ENCODE assay signal across 11 mouse cellular contexts in the genomic region with DNA sequence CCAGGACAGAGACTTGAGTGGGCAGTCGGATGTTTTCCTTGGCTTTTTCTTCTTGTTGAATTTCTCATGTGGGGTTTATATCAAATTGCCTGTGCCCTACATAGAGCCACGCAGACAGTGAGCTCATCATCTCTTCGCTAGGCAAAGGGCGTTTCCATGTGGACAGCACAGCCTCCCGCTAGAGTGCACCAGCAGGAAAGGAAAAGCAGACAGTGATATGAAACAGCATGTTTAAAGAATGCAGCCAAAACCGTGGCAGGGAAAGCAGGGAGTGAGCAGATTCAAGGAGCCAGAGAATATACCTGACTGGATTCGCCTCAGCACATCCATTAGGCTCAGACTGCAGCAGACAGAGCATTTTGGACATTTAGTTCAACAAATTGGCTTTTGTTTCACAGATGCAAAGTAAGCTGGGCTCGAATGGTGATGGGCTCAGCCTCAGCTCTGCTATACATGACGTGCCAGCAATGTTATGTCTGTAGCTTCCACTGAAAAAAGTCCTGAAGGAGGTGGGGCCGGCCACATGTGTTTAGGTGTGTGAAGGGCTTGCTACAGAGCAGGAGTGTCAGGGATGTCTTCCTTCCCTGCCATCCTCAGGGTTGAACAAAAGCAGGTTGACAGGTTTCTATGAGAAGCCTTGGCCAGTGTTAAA. TPM values are rescaled to one million over a fixed set of nuclear protein-coding genes. Genes with fewer than 3 reads are reported as not detected.
DNase-seq lines count a peak whose midpoint lies in the region; ATAC-seq lines count a peak whose summit lies in the region.
"Had no signal": no experiment of that assay in that cellular context is flagged by ENCODE, and none has a peak within 500 bp of the region (broad histone marks: within the 10 kb centered on the region; RNA-seq: fewer than 3 reads in every experiment).

No protein-coding gene starts in this region.

- peaks cover 4% of the 10 kb centered on the region for H3K4me1 ChIP-seq in forebrain, embryonic 15.5 days
- H3K4me1 ChIP-seq in forebrain, embryonic 10.5 days: peaks cover 4% of the 10 kb centered on the region
- H3K4me1 ChIP-seq in neural tube, embryonic 14.5 days (ENCODE audit: control insufficient read depth, insufficient read depth, low read length): 0 out of 2 replicates have a peak, but pooled peaks cover 4% of the 10 kb centered on the region

- H3K27ac ChIP-seq in forebrain, embryonic 15.5 days (replicated peaks): 0 out of 2 replicates have a peak overlapping the region, but pooled peaks have one; percentile 5
- H3K27ac ChIP-seq in forebrain, embryonic 10.5 days: no peak overlapping the region
- H3K27ac ChIP-seq in neural tube, embryonic 14.5 days (ENCODE audit: low read depth, low read length): no peak overlapping the region
- H3K27ac ChIP-seq: liver, embryonic 14.5 days had no signal

- no peaks in the 10 kb centered on the region for H3K9me3 ChIP-seq in forebrain, embryonic 15.5 days
- H3K9me3 ChIP-seq in forebrain, embryonic 10.5 days: peaks cover 5% of the 10 kb centered on the region
- peaks cover 5% of the 10 kb centered on the region; the same call in 1 of the 2 replicates for H3K9me3 ChIP-seq in neural tube, embryonic 14.5 days (ENCODE audit: control insufficient read depth, low read length)

- no peak overlapping the region for H3K4me3 ChIP-seq in forebrain, embryonic 15.5 days
- H3K4me3 ChIP-seq in forebrain, embryonic 10.5 days: no peak overlapping the region
- no peak overlapping the region for H3K4me3 ChIP-seq in neural tube, embryonic 14.5 days (ENCODE audit: low read depth, low read length)
- H3K4me3 ChIP-seq: megakaryocyte, embryonic 14.5 days had no signal

- 63% methylated on average over 10 of the region's 10 CpGs for WGBS in forebrain, embryonic 15.5 days
- WGBS in forebrain, embryonic 10.5 days: 85% methylated on average over 10 of the region's 10 CpGs
- WGBS in neural tube, embryonic 14.5 days: 66% methylated on average over 10 of the region's 10 CpGs

- H3K9ac ChIP-seq in forebrain, embryonic 15.5 days (replicated peaks): no peak overlapping the region
- H3K9ac ChIP-seq in neural tube, embryonic 14.5 days (replicated peaks; ENCODE audit: low read depth, low read length): no peak overlapping the region
- H3K9ac ChIP-seq: liver, embryonic 14.5 days had no signal

- peak; percentile 76; the same call in 1 of the 2 replicates for ATAC-seq in forebrain, embryonic 15.5 days (replicated peaks)
- peak; percentile 46; the same call in 1 of the 2 replicates for ATAC-seq in neural tube, embryonic 14.5 days (ENCODE audit: low read depth)

- no peaks in the 10 kb centered on the region for H3K36me3 ChIP-seq in forebrain, embryonic 15.5 days
- H3K36me3 ChIP-seq in forebrain, embryonic 10.5 days (replicated peaks): no peaks in the 10 kb centered on the region
- no peaks in the 10 kb centered on the region for H3K36me3 ChIP-seq in neural tube, embryonic 14.5 days (ENCODE audit: control insufficient read depth, insufficient read depth, low read length)

- peaks cover 11% of the 10 kb centered on the region for H3K27me3 ChIP-seq in forebrain, embryonic 15.5 days
- H3K27me3 ChIP-seq in forebrain, embryonic 10.5 days (ENCODE audit: poor library complexity, severe bottlenecking): peaks cover 11% of the 10 kb centered on the region
- H3K27me3 ChIP-seq in neural tube, embryonic 14.5 days (ENCODE audit: control insufficient read depth, insufficient read depth, low read length): no peaks in the 10 kb centered on the region

- H3K4me2 ChIP-seq in forebrain, embryonic 15.5 days (replicated peaks): no peak overlapping the region
- H3K4me2 ChIP-seq in neural tube, embryonic 14.5 days (ENCODE audit: low read depth, low read length): no peak overlapping the region

- no peak for DNase-seq in forebrain, embryonic 10.5 days (ENCODE audit: extremely low spot score, low spot score)
- DNase-seq in cerebellum, postnatal 36 days: peak; percentile 30 to 47
- peak; percentile 76 for DNase-seq in layer of hippocampus, adult 9-11 months
- no peak for DNase-seq in thymus, postnatal 4 days
- no peak for DNase-seq in ovary, postnatal 36 days (ENCODE audit: low spot score)
- DNase-seq in gastrocnemius, adult 8-10 months (ENCODE audit: low spot score in 2 of 2): no peak
- DNase-seq: gastrocnemius, postnatal 25 days had no signal

RNA-seq across cellular contexts. Expression of a gene that starts 21.8 kb away (rescaled TPM):
- polyA plus RNA-seq in forebrain, embryonic 15.5 days (2015; fragmentation: Nextera tagmentation; extraction: Ambion mirVana): 5.3 and 6.1 TPM in 2 replicates
- 8.1 and 8.4 TPM in 2 replicates for polyA plus RNA-seq in forebrain, embryonic 10.5 days (2016; fragmentation: Nextera tagmentation; extraction: Ambion mirVana)
- 7.4 and 9.6 TPM in 2 replicates for polyA plus RNA-seq in neural tube, embryonic 14.5 days (2014; fragmentation: Nextera tagmentation; extraction: Ambion mirVana)
- total RNA-seq in gastrocnemius, adult 8-10 months (2022): 10 to 100 TPM; 51.3 to 68.1 (median 58.9) TPM

Comparison
In these comparisons a context has a peak if more than half of its experiments do, and no peak if none do; other contexts are left out.
1. DNase-seq: peak in cerebellum, postnatal 36 days (2 of 2) and layer of hippocampus, adult 9-11 months (single experiment); none in forebrain, embryonic 10.5 days (single experiment), thymus, postnatal 4 days (single experiment), ovary, postnatal 36 days (single experiment) and gastrocnemius, adult 8-10 months (0 of 2).